Mouse (Mus musculus) ES-E14 (cell line): ENCODE results near the gene Fam178b.

Source experiments
- HCFC1 ChIP-seq: IDR thresholded peaks from 2 replicates; pipeline ENCODE4 v1.6.1; 2012; ENCODE audit warnings: low read length, inconsistent platforms, borderline replicate concordance; ENCODE audit not compliant: insufficient read depth
- MAFK ChIP-seq: IDR thresholded peaks from 2 replicates; pipeline ENCODE4 v1.6.1; 2014; ENCODE audit warnings: mild to moderate bottlenecking, low read depth, low read length, inconsistent platforms; ENCODE audit not compliant: insufficient read depth
- ZC3H11A ChIP-seq: IDR thresholded peaks from 2 replicates; pipeline ENCODE4 v1.6.1; 2012; ENCODE audit warnings: low read depth, mild to moderate bottlenecking, inconsistent platforms, low read length, borderline replicate concordance

GRCm38 (mm10) chr1:36563197-36563596 lies 119.8 kb downstream of the Fam178b start:
- TF ChIP-seq HCFC1 (no peak), ZC3H11A (no peak), MAFK (no peak)
